In the genomic region with DNA sequence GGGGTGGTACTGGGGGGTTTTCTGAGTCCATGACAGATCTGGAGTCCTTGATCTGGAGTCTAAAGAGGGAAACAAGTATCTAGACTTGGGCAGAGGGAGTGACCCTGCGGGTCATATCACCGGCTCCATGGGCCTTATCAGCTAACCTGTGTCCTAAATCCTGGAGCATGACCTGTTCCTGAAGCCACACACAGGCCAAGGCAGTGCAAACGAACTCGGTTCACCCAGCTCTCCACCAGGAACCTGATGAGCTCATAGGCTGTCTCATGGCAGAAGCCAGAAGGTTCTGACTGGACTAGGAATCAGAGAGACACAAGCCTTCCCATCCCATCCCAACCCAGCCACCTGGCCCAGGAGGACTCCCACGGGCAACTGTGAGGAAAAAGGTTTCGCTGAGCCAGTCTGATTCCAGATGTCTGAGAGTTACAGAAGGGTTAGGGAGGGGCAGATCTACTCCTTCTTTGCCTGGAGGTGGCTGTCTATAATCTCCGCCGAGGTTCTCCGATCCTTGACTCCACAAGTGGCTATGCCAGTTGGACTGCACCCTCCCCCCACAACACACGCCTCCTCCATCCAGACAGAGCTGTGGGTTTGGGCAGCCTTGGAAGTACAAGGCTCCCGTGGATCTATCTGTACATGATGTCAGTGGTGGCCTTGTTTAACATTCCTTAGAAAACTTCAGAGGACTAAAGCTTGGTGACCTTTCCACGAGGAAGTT, we compare ENCODE assay signal across 20 mouse cellular contexts. TPM values are rescaled to one million over a fixed set of nuclear protein-coding genes. Genes with fewer than 3 reads are reported as not detected.
DNase-seq lines count a peak whose midpoint lies in the region; ATAC-seq and TF ChIP-seq lines count a peak whose summit lies in the region.
"Had no signal": no experiment of that assay in that cellular context is flagged by ENCODE, and none has a peak within 500 bp of the region (broad histone marks: within the 10 kb centered on the region; RNA-seq: fewer than 3 reads in every experiment).

No protein-coding gene starts in this region.

- H3K36me3 ChIP-seq in liver, embryonic 15.5 days (replicated peaks), result no peaks in the 10 kb centered on the region
- H3K36me3 ChIP-seq in thymus, adult 2 months (ENCODE audit: control insufficient read depth, insufficient read depth, low read length), result no peaks in the 10 kb centered on the region
- no peaks in the 10 kb centered on the region for H3K36me3 ChIP-seq in hindbrain, embryonic 10.5 days
- H3K36me3 ChIP-seq: embryonic facial prominence, embryonic 13.5 days; limb, embryonic 13.5 days had no signal

- DNase-seq in liver, result no peak
- peak; percentile 81 for DNase-seq in adrenal gland, postnatal 10 days
- DNase-seq in adrenal gland, postnatal 36 days, result peak; percentile 87 to 89
- DNase-seq in lung, postnatal 4 days, result peak; percentile 49 to 56
- no peak for DNase-seq in thymus, adult 2 months
- DNase-seq in hindbrain, embryonic 10.5 days (ENCODE audit: low spot score), result no peak
- DNase-seq: cerebellum, adult 9-11 months; forebrain, postnatal 0 days; gastrocnemius, postnatal 36 days; kidney, adult 11 months; layer of hippocampus, postnatal 36 days; right cerebral cortex, adult 18-20 months had no signal

- no peak overlapping the region for H3K9ac ChIP-seq in liver, embryonic 15.5 days
- H3K9ac ChIP-seq: embryonic facial prominence, embryonic 13.5 days; forebrain, postnatal 0 days; limb, embryonic 13.5 days had no signal

- no peak for TF ChIP-seq CTCF in thymus, adult 2 months (IDR thresholded peaks at IDR 0.05; ENCODE audit: borderline replicate concordance, control insufficient read depth, extremely low read depth, insufficient read depth, low read length, poor library complexity)

- H3K4me1 ChIP-seq in liver, embryonic 15.5 days (replicated peaks), result peaks cover 12% of the 10 kb centered on the region; the same call in 1 of the 2 replicates
- H3K4me1 ChIP-seq in thymus, adult 2 months (replicated peaks; ENCODE audit: control insufficient read depth, insufficient read depth, low read length), result no peaks in the 10 kb centered on the region
- peaks cover 26% of the 10 kb centered on the region for H3K4me1 ChIP-seq in hindbrain, embryonic 10.5 days (replicated peaks)
- H3K4me1 ChIP-seq: limb, embryonic 13.5 days had no signal

- ATAC-seq in liver, embryonic 15.5 days (ENCODE audit: insufficient read depth), result 0 out of 2 replicates have a peak, but pooled peaks have one; percentile 24
- ATAC-seq: forebrain, postnatal 0 days; hindbrain, postnatal 0 days had no signal

- no peak for TF ChIP-seq POLR2A in thymus, adult 2 months (IDR thresholded peaks at IDR 0.05; ENCODE audit: control insufficient read depth, extremely low read depth, insufficient read depth, low read length, poor library complexity)

- no peaks in the 10 kb centered on the region for H3K27me3 ChIP-seq in liver, embryonic 15.5 days
- no peaks in the 10 kb centered on the region for H3K27me3 ChIP-seq in thymus, adult 2 months (ENCODE audit: control insufficient read depth, insufficient read depth, low read length)
- H3K27me3 ChIP-seq in hindbrain, embryonic 10.5 days (ENCODE audit: insufficient read depth, poor library complexity, severe bottlenecking), result no peaks in the 10 kb centered on the region
- H3K27me3 ChIP-seq: embryonic facial prominence, embryonic 13.5 days; limb, embryonic 13.5 days had no signal

- H3K4me3 ChIP-seq in liver, embryonic 15.5 days (replicated peaks), result no peak overlapping the region
- H3K4me3 ChIP-seq in thymus, adult 2 months (ENCODE audit: control insufficient read depth, insufficient read depth, low read length), result no peak overlapping the region
- no peak overlapping the region for H3K4me3 ChIP-seq in hindbrain, embryonic 10.5 days
- H3K4me3 ChIP-seq: embryonic facial prominence, embryonic 13.5 days; limb, embryonic 13.5 days had no signal

- 63% methylated on average over 12 of the region's 12 CpGs for WGBS in liver, embryonic 15.5 days (ENCODE audit: insufficient replicate concordance)
- WGBS in thymus, adult 2 months, result 96% methylated on average over 12 of the region's 12 CpGs
- 87% methylated on average over 12 of the region's 12 CpGs for WGBS in hindbrain, embryonic 10.5 days

- no peak overlapping the region for H3K4me2 ChIP-seq in liver, embryonic 15.5 days
- H3K4me2 ChIP-seq: embryonic facial prominence, embryonic 13.5 days; limb, embryonic 13.5 days; midbrain, embryonic 11.5 days had no signal

- H3K9me3 ChIP-seq in liver, embryonic 15.5 days (replicated peaks), result no peaks in the 10 kb centered on the region
- no peaks in the 10 kb centered on the region for H3K9me3 ChIP-seq in hindbrain, embryonic 10.5 days
- H3K9me3 ChIP-seq: embryonic facial prominence, embryonic 13.5 days; limb, embryonic 13.5 days had no signal

- no peak overlapping the region for H3K27ac ChIP-seq in liver, embryonic 15.5 days (replicated peaks)
- H3K27ac ChIP-seq in thymus, adult 2 months (ENCODE audit: control insufficient read depth, insufficient read depth, low read length), result no peak overlapping the region
- no peak overlapping the region for H3K27ac ChIP-seq in hindbrain, embryonic 10.5 days
- H3K27ac ChIP-seq: embryonic facial prominence, embryonic 13.5 days; hindbrain, postnatal 0 days; kidney, postnatal 0 days; limb, embryonic 13.5 days had no signal

RNA-seq across cellular contexts. Expression of gene Poc1a, which starts 15.3 kb away (rescaled TPM):
- polyA plus RNA-seq in liver, embryonic 15.5 days (2015; fragmentation: Nextera tagmentation; extraction: Ambion mirVana), result 23.1 and 25.1 TPM in 2 replicates
- 1 to 10 TPM; 7.3 to 8.8 TPM for total RNA-seq in adrenal gland, postnatal 10 days (2021)
- total RNA-seq in adrenal gland, postnatal 36 days (2021), result 1 to 10 TPM; 3.6 to 5.6 TPM
- 30.2 and 42.2 TPM in 2 replicates for polyA plus RNA-seq in thymus, adult 2 months (2012; rRNA removed)
- 36.7 and 41.8 TPM in 2 replicates for polyA plus RNA-seq in hindbrain, embryonic 10.5 days (2016; fragmentation: Nextera tagmentation; extraction: Ambion mirVana)

RNA-seq across cellular contexts. Expression of gene Alas1, which starts 17.1 kb away (rescaled TPM):
- 52.6 and 59.6 TPM in 2 replicates for polyA plus RNA-seq in liver, embryonic 15.5 days (2015; fragmentation: Nextera tagmentation; extraction: Ambion mirVana)
- total RNA-seq in adrenal gland, postnatal 10 days (2021), result 1,000 to 10,000 TPM in 1 of 2 experiments, 100 to 1,000 TPM in 1; 940 to 1,609 TPM
- total RNA-seq in adrenal gland, postnatal 36 days (2021), result 1,000 to 10,000 TPM; 1,599 to 3,152 TPM
- 87.5 and 94.8 TPM in 2 replicates for polyA plus RNA-seq in thymus, adult 2 months (2012; rRNA removed)
- polyA plus RNA-seq in hindbrain, embryonic 10.5 days (2016; fragmentation: Nextera tagmentation; extraction: Ambion mirVana), result 60.4 and 78.6 TPM in 2 replicates

RNA-seq across cellular contexts. Expression of gene Tlr9, which starts 43.1 kb away (rescaled TPM):
- polyA plus RNA-seq in liver, embryonic 15.5 days (2015; fragmentation: Nextera tagmentation; extraction: Ambion mirVana), result 0.03 and 0.07 TPM in 2 replicates
- 1 to 10 TPM; 1.2 to 1.5 TPM for total RNA-seq in adrenal gland, postnatal 10 days (2021)
- total RNA-seq in adrenal gland, postnatal 36 days (2021), result under 1 TPM; 0.89 TPM
- 17.1 and 17.4 TPM in 2 replicates for polyA plus RNA-seq in thymus, adult 2 months (2012; rRNA removed)
- polyA plus RNA-seq in hindbrain, embryonic 10.5 days (2016; fragmentation: Nextera tagmentation; extraction: Ambion mirVana), result not detected in 2 replicates
- polyA plus RNA-seq: C2C12; embryonic facial prominence, embryonic 13.5 days; midbrain, embryonic 11.5 days; neural tube, embryonic 11.5 days had no signal

Comparison
In these comparisons a context has a peak if more than half of its experiments do, and no peak if none do; other contexts are left out.
1. DNase-seq: peak in adrenal gland, postnatal 10 days (single experiment), adrenal gland, postnatal 36 days (2 of 2) and lung, postnatal 4 days (2 of 2); none in liver (single experiment), thymus, adult 2 months (single experiment) and hindbrain, embryonic 10.5 days (single experiment).
2. RNA of gene Tlr9, which starts 43.1 kb away (polyA plus RNA-seq): 17.1 to 17.4 TPM in thymus, adult 2 months; 0.03 to 0.07 TPM in liver, embryonic 15.5 days and not detected in hindbrain, embryonic 10.5 days; every median in the first group is over 10 times any median in the second.